Mouse (Mus musculus) layer of hippocampus, postnatal 10 days (tissue): Measurements from ENCODE around the gene Vmp1. TPM values are rescaled to one million over a fixed set of nuclear protein-coding genes. Genes with fewer than 3 reads are reported as not detected.

Experiments used
- DNase-seq, 2 experiments: peaks; one replicate each; pipeline ENCODE4 v3.0.0; 2021; ENCODE audit warnings: low spot score in 2 of 2
- microRNA-seq, 2 experiments: library from miRNA; unstranded; fragments of <30 nt; microRNA quantifications; one replicate each; pipeline ENCODE4 v1.2.0; 2021
- total RNA-seq, 2 experiments: library from RNA; stranded (reverse); gene quantifications; 2 replicates each; pipeline ENCODE4 v1.2.3; 2021

Vmp1 gene
- total RNA-seq, 2 experiments from 2014 or later, result 138 to 155 TPM

DNA sequence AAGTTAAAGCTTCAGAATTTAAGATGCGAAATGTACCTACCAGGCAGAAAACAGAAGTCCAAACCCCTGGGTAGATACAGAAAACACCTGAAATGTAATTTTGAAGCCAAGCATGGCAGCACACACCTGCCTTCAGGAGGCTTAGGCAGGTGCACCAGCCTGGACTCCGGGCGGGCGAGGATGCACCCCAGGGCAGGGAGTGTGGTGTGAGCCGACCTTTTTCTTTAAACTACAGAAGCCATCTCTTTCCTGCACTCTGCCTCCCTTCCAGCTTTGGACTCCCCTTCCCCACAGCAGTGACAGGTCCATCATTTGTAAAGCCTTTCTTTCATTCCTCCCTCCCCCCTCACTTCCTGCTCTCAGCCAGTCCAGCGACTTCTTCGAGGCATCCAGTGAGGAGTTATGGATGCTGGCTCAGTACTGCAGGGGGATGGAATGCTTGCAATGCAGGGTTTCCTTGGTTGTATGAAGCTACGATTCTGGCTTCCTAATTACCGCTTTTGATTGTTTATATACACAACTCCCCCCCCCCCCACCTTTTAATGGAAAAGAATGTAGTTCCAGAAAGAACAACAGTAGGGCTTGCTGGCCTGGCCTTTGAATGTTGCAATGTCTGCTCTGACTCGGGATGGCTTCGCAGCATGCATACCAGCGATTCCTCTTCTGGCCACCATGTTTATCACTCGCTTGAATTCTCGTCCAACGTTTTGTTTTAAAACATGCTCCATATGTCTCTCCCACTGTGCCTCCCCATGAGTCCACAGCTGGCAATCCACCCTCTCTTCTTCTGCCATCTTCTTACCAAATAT is 112.4 kb downstream of the Vmp1 start:
- DNase-seq, result no peak

DNA sequence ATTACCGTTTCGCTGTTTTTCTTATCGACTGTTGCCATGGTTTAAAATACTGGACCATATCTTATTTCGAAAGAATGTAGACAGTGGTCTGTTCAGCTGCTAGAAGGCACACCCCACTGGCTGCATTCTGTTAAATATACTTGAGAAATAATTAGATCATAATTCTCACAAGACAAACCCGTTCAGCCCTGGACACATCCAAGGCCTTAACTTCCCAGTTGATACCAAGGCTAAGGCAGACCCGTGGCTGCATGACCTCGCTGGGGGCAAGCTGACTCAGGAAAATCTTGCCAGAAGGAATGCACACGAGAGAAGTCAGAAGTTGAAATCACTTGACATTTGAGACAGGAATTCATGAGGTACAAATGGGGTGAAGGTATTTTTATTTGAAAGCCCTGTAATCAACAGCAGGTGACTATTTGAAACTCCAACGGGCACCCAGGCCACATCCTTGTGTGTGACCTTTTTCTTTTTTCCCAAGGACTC is 113.3 kb downstream of the Vmp1 start:
- no peak for DNase-seq

DNA sequence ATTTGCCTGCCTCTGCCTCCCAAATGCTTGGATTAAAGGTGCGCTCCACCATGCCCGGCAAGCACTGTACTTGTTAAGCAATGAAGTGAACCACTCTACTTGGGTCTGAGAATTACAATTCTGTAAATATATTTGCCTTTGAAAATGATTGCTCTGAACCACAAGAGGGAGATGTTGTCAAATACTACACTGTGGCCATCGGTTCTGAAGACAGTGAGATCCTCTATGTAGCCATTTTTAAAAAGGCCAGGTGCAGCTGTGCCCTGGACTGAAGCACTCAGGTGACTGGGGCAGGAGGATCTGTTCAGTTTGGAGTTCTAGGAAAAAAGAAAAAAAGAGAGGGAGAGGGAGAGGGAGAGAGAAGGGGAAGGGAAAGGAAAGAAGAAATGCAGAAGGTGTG is 115.2 kb downstream of the Vmp1 start:
- DNase-seq, result no peak

DNA sequence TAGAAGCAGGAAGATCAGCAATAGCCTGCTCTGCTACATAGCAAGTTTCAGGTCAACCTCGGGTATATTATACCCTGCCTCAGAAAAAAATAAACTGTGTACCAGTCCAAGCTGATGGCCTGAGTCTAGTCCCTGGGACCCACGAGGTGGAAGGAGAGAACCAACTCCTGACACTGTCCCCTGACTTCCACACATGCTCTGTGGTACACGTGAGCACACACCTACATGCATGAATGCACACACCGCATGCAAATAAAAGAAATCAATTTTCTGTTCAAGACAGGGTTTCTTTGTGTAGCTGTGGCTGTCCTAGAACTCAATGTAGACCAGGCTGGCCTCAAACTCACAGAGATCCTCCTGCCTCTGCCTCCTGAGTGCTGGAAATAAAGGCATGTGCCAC is 125.4 kb downstream of the Vmp1 start:
- no peak for DNase-seq

DNA sequence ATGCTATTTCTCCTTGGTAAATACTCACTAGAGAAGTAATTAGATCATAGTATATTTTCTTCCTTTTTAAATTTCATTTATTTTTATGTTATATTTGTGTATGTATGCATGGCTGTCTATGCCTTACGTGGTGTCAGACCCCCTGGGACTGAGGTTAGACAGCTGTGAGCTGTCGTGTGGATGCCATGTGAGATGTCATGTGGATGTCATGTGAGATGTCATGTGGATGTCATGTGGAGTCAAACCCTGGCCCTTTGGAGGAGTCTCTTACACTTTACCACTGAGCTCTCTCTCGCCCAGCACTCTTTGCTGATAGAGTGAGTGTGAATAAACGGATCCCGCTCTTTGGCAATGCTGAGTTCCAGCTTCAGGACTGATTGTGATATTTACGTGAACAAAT is 130.1 kb downstream of the Vmp1 start:
- no peak for DNase-seq

DNA sequence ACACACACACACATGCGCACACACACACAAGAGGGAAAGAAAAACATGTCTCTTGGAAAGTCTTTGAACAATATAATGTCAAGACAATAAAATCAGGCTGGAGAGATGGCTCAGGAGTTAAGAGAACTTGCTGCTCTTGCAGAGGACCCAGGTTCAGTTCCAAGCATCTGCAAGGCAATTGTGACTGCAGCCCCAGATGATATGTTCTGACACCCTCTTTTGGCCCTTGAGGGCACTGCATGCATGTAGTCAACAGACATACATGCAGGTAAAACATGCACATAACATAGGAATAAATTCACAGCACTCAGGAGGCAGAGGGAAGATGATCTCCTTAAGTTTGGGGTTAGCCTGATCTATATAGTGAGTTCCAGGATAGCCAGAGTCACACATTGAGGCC is 136.2 kb downstream of the Vmp1 start:
- no peak for DNase-seq

DNA sequence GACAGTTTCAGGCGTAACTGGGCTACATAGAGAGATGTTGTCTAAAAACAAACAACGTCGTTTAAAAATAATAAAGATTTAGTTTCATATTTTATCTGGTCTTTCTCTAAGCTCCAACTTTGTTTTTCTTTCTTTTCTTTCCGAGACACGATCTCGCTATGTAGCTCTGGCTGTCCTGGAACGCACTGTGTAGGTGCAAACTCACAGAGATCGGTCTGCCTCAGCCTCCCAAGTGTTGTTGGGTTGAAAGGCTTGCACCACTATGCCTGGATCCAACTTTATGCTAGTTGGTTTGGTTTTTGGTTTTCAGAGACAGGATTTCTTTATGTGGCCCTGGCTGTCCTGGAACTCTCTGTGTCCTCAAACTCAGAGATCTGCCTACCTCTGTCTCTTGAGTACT is 138.1 kb downstream of the Vmp1 start:
- no peak for DNase-seq

DNA sequence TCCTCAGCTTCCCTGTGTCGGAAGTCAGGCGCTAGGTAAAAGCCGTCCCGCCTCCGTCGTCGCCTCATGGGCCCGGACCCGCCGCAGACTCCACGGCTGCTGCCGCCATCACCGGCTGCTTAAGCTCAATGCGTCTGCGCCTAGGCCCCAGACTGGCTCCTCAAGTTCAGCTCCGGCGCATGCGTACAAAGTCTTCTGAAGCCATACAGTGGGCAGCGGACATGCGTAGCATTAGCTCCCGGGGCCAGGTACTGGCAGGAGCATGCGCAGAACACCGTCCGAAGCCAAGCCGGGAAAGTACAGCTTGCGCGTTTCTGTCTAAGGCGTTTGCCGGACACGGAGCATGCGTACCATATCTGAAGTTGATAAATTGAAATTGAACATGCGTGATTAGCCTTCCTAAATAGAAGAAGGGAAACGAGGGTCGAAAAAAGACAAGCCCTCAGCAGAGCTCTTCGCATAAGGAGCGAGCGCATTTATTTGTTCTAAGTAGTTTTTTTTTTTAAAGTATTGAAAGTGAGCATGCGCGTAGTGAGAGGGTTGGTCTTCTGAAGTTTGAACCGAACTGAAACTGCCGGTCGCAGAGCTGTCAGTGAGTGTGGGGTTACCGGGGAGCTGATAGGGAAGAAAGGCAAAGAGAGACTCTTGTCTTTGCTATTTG is 138.9 kb downstream of the Vmp1 start, which contains the start of the genes Rps6kb1 and Tubd1:
Rps6kb1 (minus strand) TSS at position 167 of the 661 bp plus-strand sequence.
Tubd1 (plus strand) TSS at position 353 of the 661 bp plus-strand sequence.
- DNase-seq, result peak; percentile 99

DNA sequence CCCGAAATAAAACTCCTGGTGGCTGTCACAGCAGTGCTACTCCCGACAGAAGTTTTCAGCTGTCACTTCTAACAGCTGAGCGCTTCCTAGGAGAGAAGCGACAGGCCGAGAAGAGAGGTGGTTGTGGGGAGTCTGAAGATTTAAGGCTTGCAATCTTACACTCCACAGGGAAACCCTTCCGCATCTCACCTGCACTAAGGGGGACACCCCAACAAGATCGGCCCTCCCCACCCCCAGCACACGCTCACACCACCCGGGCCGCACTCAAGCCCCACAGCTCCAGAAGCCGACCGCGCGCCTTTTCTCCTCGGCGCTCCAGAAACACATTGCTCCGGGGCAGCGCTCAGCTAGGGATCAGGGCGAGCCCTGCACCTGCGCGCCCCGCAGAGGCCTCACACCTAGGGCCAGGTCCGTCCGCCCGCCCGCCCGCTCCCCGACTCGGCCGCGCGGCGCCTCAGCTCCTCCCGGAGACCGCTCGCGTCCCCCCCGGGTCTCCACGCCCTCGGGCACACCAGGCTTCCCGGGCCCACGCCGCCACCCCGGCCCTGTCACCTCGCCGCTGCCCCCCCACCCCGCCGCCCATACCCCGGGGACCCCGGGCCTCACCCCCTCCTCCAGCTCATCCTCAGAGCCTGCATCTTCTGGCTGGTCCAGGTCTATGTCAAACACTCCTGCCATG is 139.5 kb downstream of the Vmp1 start:
- no peak for DNase-seq

DNA sequence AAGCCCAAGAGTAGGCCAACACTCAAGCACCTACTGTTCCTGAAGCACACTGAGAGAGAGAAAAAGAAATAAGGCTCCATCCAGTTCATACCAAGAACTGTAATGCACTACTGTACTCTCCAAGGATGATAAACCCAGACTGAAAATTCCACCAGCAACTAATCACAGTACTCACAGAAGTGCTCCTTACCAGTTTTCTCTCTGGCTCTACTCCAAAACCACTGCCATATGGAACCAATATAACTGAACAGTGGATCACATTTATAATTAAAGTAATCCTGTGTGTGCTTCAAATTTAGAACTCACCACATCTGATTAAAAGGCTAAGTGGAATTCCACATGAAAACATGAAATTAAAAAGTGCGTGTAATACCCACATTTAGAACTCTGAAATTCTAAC is 140.8 kb downstream of the Vmp1 start:
- DNase-seq, result no peak

DNA sequence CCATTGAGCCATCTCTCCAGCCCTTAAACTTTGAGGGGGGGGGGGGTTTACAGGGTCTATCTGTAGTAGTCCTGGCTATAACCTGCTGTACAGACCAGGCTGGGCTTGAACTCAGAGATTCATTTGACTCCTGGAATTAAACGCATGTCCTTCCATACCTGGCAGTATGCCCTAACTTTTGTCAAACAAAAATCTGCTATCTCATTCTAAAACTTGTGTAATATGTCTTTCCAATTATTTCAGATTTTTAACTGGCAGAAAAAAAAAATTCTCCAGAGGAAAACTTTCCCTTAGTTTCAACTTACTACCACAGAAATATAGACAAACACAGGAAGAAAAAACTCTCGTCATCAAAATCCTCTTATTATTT is 143.2 kb downstream of the Vmp1 start:
- DNase-seq, result no peak

DNA sequence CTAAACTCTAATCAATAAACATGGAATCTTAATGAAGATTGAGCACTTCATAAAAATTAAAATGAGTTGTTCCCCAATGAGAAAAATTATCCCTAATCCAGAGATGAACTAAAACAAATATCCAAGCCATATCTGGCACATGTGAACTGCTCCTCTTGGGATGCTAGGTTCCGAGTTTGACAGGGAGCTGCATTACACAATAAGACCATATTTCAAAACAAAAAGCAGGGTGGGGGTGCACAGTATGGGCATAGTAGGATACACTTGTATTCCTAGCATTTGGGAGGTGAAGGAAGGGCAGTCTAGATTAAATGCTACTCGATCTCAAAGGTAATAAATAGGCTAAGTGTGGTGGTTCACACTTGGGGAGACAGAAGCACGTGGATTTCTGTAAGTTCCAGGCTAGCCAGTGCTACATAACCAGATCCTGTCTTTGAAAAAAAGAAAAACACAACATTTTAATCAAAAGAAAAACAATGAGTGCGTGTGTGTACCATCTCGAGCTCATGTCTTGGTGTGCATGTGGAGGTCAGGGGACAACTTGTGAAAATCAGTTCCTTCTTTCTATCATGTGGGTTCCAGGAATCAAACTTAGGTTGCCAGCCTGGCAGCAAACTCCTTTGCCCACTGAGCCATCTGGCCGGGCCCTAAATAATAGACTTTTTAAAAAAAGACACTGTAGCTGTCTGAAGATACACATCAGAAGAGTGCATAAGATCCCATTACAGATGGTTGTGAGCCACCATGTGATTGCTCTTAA is 143.7 kb downstream of the Vmp1 start:
- no peak for DNase-seq

DNA sequence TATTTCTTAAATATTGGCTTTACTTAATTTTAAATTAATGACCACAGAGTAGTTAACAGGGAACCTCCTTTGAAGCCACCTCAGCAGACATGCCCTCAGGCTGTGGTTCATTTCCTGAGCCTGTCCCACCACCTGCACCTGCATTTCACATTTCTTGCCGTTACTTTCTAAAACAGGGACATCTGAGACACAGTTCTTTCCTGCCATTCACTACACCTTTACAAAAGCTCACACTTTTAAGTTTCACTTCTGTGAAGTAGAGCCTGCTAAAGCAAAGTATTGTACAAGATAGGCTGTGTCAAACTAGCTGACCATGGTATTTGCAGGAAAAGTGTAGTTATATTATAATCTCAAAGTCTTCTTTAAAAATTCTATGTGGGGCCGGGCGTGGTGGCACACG is 144.8 kb downstream of the Vmp1 start:
- DNase-seq, result no peak

DNA sequence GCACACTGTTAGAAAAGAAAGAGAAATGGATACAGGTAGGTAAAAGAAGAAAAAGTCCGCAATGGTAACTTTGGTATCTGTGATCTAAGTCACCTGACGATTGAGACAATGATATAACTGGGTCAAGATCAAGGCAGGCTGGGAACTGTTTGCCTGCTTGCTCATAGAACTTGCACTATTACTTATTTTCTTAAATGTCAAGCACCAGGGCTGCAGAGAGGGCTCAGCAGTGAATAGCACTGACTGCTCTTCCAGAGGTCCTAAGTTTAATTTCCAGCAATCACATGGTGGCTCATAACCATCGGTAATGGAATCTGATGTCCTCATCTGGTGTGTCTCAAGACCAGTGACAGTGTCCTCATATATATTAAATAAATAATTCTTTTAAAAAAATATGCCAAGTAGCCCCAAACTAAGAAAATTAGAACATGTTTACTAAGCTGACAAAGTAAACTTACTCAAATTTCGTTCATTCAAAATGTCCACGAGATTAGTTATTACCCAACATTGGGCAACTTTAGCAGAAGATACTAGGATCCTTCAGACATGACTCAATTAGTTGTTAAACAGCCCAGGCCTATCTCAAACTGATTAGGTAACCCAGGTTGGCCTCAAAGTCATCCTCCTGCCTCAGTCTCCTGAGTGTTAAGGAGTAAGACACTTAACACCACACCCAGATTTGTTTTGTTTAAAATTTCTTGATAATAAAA is 149.3 kb downstream of the Vmp1 start:
- DNase-seq, result no peak

Small RNA genes lying within 50 kb of the gene (microRNA-seq; reads per million reads assigned to microRNA genes)
- gene Mir21a, result 485 to 1,454 reads per million in 2 experiments

Other genes with a start within 250 kb of the Vmp1 start
- 10 to 100 TPM; 19.9 to 21.1 TPM for gene Rnft1, start 199.2 kb downstream of the Vmp1 start, total RNA-seq
- gene Rps6kb1, start 139.0 kb downstream of the Vmp1 start, total RNA-seq, result 10 to 100 TPM; 49.8 to 52.9 TPM
- 1 to 10 TPM; 6.4 to 7.2 TPM for gene Tubd1, start 138.8 kb downstream of the Vmp1 start, total RNA-seq
- gene Ptrh2, start 149 bp upstream of the Vmp1 start, total RNA-seq, result 10 to 100 TPM; 11.3 to 11.6 TPM
- gene Cltc, start 73.7 kb upstream of the Vmp1 start, total RNA-seq, result 100 to 1,000 TPM; 465 to 466 TPM
- gene Dhx40, start 123.9 kb upstream of the Vmp1 start, total RNA-seq, result 10 to 100 TPM; 21.6 to 24.6 TPM